Mouse (Mus musculus): ENCODE measurements around the gene Cyb561d1.

The Cyb561d1 gene

GRCm38 (mm10) chr3:108203621-108204325 is 2.8 kb upstream of the Cyb561d1 start:
- DNase-seq (ENCODE audit: low read depth, low spot score): peak; percentile 56

- DNase-seq (ENCODE audit: low read depth, low spot score): no peak
These were observed 2.2 kb upstream of the Cyb561d1 start for GRCm38 (mm10) chr3:108203212-108203611.

DNA sequence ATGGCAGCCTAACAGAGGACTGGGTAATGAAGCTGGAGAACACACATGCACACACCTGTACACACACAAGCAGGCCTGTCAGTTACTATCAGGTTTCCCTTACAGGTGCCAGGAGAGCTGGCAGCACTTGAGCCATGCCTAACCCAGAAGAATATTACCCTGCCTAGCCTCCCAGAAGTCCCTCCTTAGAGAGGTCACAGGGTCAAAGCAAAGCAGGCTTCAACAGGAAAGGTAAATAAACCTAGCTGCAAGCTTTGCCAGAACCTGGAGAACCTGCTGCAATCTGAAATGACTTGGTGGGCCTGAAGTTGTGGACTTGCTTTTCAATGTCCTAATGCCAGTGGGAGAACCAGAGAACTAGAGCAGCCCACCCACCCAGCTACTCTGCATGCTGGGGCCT is 1.5 kb upstream of the Cyb561d1 start:
- DNase-seq (ENCODE audit: low read depth, low spot score): no peak

DNA sequence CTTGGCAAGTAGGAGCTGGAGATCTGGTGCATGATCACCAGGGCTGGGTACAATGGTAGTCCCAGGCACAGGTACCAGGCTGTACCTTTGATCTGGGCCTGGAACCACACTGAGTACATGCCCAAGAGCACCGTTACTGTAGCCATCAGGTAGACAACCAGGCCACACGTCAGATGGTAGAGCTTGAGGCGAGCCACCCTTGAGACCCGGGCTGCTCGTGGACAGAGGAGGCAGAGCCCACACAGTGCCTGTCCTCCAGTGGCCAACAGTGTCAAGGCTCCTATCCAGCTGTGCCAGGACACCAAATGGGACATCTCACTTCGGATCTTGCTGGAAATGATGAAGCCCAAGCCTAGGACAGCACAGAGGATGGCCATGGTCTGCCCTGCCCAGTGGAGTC is 1.8 kb downstream of the Cyb561d1 start:
- no peak for DNase-seq (ENCODE audit: low read depth, low spot score)

GRCm38 (mm10) chr3:108197066-108197497 is 3.9 kb downstream of the Cyb561d1 start:
- no peak for DNase-seq (ENCODE audit: low read depth, low spot score)

DNA sequence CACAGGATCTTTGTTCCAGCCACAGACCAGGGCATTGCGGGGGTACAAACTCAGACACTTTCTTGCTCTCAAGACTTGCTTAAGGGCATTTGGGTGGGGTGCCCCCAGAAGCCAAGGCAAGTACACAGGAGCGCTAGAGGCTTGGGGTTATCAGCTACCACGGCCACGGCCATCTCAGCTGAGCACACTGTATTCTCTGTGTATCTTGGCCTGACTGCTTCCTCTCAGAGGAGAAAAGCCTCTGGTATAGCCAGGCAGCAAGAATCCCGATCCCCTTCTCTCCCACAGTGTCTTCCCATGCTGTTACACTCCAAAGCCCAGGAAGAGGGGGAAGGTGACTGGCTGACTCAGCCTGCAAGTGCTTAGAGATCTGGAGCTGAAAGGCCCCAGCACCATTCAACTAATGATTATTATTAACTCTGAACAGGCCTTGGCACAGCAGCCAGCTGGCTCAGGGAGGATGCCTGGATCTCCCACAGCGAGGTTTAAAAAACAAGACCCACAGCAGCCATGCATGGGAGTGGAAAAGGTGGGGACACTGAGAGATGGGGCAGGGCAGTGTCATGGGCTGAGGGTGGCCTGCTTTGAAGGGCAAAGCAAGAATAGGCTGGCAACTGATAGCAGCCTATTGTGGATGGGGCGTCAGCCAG is 4.9 kb downstream of the Cyb561d1 start:
- no peak for DNase-seq (ENCODE audit: low read depth, low spot score)

- DNase-seq (ENCODE audit: low read depth, low spot score): no peak
These were observed 5.7 kb downstream of the Cyb561d1 start for GRCm38 (mm10) chr3:108195287-108195686.

DNA sequence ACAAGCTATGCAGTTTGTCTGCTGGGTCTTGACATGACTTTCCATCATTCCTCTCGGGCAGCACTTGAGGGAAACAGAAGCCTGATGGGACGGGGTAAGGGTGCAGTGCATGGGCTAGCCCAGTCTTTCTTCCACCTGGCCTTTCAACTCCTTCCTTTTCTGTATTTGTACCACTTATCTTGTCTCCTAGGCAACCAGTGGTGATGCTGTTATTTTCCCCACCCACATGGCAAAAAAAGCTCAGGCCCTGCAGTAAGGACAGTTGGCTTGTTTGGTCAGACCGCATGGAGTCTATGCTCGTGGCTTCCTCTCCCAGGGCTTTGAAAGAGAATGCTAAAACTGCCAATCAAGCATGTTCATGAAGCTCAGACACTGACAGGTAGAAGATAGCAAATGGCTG is 7.3 kb downstream of the Cyb561d1 start:
- DNase-seq (ENCODE audit: low read depth, low spot score): no peak

DNA sequence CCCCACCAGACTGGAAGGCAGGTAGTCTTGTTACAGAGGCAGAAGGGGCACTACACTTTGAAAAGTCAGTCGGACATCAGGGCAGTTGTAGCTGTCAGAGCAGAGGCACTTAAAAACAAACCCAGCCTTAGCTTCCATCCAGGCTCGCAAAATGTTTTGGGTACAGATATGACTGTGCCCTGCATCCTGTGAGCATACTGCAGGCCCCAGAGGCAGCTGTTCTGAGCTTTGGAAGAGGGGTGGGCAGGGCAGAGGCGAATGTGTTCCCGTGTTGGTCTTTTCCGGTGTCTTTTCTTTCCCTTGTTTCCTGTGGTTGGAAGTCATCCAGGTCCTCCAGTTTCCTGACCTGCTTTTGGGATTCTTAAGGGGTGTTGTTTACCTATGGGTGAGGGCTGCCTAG is 11.1 kb downstream of the Cyb561d1 start:
- no peak for DNase-seq (ENCODE audit: low read depth, low spot score)

GRCm38 (mm10) chr3:108188716-108189490 is 12.1 kb downstream of the Cyb561d1 start:
- DNase-seq (ENCODE audit: low read depth, low spot score): no peak

DNA sequence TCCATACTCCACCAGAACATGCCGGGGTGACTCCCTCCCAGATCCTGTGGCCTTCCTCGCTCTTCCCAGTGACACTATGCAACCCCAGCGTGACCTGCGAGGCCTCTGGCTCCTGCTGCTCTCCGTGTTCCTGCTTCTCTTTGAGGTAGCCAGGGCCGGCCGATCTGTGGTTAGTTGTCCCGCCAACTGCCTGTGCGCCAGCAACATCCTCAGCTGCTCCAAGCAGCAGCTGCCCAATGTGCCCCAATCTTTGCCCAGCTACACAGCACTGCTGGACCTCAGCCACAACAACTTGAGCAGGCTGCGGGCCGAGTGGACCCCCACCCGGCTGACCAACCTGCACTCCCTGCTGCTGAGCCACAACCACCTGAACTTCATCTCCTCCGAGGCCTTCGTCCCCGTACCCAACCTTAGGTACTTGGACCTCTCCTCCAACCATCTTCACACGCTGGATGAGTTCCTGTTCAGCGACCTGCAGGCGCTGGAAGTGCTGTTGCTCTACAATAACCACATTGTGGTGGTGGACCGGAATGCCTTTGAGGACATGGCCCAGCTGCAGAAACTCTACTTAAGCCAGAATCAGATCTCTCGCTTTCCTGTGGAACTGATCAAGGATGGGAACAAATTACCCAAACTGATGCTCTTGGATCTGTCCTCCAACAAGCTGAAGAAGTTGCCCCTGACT is 13.8 kb downstream of the Cyb561d1 start:
- DNase-seq (ENCODE audit: low read depth, low spot score): no peak

DNA sequence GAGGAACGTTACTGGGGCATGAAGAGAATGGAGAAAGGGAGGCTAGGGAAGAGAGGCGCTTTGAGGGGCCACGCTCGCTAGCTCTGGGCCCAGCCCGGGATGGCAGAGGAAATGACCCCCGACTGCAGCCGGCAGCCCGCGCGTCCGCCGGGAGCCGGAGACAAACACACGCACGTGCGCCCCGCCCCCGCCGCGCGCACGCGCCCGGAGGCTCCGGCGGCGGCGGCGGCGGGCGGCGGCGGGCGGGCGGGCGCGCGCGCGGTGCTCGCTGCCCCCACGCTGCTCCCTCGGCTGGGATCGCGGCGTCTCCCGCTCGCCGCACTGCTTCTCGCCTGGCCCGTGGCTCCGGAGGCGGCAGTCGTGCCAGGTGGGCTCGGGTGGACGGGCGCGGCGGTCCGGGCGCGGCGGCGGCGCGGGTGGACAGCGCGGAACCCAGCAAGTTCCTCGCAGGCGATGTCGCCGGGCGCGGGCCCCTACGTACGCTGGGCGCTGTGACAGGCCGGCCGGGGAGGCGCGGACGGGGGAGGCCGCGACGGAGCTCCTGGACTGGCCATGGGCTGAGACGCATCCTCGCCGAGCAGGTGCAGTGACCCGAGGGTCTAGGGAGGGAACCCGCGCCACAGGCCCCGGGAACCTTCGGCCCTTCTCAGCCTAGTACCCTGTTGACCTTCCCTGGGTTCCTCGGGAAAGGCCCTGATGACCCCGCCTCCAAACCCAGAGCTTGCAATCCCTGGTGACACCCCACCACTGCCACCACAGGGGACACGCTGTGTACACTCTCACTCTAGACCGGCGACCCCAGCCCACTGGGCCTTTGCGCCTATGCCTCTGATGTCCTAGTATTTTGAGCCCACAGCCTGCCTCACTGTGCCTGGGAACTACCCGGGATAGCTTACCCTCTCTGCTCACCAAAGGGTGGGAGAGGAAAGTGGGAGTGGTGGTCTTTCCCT is 14.6 kb downstream of the Cyb561d1 start, which contains the start of gene Amigo1:
TSS of gene Amigo1 (plus strand) at position 238 of the 950 bp plus-strand sequence.
- no peak for DNase-seq (ENCODE audit: low read depth, low spot score)

- DNase-seq (ENCODE audit: low read depth, low spot score): no peak
These were observed 15.4 kb downstream of the Cyb561d1 start for GRCm38 (mm10) chr3:108185460-108186097.

DNA sequence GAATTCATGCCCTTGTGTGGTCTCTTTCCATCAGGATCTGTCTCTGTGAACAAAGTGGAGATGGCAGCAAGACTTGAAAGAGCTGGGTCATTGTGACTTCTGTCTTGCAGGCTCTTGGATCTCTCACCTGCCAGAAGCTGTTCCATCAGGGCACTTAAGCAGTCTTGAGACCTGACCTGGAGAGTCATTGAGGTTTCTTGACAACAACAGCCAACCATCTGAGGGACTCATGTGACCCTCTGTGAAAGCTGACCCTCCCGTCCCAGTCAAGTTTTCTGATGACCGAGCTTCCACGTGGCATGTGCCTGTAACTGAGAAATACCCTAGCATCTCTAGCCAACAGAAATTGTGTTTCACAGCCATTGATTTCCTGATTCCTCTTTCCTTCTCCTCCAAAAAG is 16.3 kb downstream of the Cyb561d1 start:
- DNase-seq (ENCODE audit: low read depth, low spot score): no peak

GRCm38 (mm10) chr3:108180514-108180913 is 20.5 kb downstream of the Cyb561d1 start:
- DNase-seq (ENCODE audit: low read depth, low spot score): no peak

GRCm38 (mm10) chr3:108178756-108179715 is 22.0 kb downstream of the Cyb561d1 start:
- no peak for DNase-seq (ENCODE audit: low read depth, low spot score)

GRCm38 (mm10) chr3:108174672-108175531 is 26.1 kb downstream of the Cyb561d1 start:
- DNase-seq (ENCODE audit: low read depth, low spot score): no peak

- DNase-seq (ENCODE audit: low read depth, low spot score): no peak
These were observed 31.8 kb downstream of the Cyb561d1 start for GRCm38 (mm10) chr3:108169199-108169598.

All from retina, postnatal 7 days (tissue).